Mouse (Mus musculus) testis, postnatal 10 days (tissue): ENCODE data around the gene H2-Eb1.

Source experiments
- DNase-seq: peaks from one replicate; pipeline ENCODE4 v3.0.0; 2021; ENCODE audit warnings: low spot score

The H2-Eb1 gene

DNA sequence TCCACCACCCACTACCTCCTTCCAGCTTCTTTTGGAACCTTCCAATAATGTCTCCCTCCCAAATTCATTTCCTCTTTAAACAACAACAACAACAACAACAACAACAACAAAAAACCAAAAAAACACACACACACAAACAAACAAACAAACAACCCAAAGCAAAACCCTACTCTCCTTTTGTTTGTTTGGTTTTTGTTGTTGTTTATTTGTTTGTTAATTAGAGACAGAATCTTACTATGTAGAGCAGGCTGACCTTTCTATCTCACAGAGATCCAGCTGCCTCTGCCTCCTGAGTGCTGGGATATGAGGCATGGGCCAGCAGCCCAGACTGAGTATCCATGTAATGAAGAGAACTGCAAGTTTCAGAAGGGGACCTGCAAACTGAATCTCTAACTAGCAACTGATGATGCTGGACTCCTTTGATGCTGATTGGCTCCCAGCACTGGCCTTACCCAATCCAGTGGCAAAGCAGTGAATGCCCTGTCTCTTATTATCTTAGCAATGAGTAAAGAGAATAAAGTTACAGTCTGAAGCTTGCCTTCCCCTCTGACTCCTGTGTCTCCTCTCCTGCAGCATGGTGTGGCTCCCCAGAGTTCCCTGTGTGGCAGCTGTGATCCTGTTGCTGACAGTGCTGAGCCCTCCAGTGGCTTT lies at the start of gene H2-Eb1:
TSS of gene H2-Eb1 (plus strand) at position 488 of the 651 bp plus-strand sequence.
- DNase-seq = peak; percentile 87

- no peak for DNase-seq
Measured at GRCm38 (mm10) chr17:34256501-34256900, 49.2 kb upstream of the H2-Eb1 start.

DNA sequence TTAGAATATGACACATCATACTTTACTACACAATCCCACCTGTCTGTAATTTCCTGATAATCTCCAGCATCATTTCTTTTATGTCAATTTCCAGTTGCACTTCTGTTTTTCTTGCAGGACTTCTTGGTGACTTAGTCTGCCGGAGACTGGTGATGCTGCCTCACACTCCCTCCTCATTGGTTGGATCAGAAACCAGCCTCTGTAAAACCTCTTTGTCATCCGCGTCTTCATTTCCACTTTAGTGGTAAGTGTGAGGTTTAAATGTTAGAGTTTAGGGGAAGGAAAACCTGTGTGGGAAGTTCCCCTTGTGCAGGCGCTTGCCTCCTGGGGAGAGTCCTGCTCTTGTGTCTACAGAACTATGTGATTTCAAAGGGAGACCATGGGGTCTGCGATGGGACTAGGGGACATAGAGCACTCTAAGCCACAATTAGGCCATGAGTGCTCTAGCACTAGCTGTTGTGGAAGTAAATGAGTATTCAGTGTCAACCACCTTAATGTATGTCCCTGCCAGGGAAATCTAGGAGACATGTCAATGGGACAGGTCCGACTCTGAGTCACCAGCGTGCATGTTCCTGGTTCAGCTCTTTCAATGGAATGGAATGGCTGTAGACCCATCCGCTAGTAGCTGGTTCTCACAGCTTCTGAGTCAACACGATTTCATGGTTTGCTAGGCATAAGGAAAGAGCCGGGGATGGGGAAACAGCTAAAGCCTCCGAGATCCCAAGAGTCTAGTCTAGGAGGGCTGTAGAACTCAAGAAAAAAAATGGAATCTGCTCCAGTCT lies 47.9 kb upstream of the H2-Eb1 start, which contains the start of gene H2-Ab1:
TSS of gene H2-Ab1 (plus strand) at position 96 of the 782 bp plus-strand sequence.
- peak; percentile 88 for DNase-seq

GRCm38 (mm10) chr17:34260551-34260950 lies 45.1 kb upstream of the H2-Eb1 start:
- no peak for DNase-seq

DNA sequence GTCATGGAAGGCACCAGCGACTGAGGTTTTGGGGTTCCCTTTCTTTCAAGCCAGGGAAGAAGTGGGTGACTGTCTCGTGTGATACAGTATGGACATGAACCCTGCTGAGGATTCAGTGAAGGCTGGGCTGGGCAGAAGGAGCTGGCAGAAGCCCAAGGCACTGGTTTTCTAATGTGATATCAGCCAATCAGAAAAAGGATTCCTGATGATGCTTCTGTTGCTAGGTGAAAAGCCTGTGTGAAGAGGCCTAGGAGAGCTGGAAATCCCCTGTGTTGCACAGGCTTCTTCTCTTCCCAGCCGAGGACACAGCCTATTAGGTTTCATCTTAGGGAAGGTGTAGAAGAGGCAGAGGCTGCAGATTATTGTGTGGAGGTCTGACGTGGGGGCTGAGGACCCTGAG lies 44.2 kb upstream of the H2-Eb1 start:
- DNase-seq = peak; percentile 86

- DNase-seq = peak; percentile 74
Measured at GRCm38 (mm10) chr17:34263068-34263467, 42.6 kb upstream of the H2-Eb1 start.

- no peak for DNase-seq
Measured at GRCm38 (mm10) chr17:34263811-34264371, 41.8 kb upstream of the H2-Eb1 start.

DNA sequence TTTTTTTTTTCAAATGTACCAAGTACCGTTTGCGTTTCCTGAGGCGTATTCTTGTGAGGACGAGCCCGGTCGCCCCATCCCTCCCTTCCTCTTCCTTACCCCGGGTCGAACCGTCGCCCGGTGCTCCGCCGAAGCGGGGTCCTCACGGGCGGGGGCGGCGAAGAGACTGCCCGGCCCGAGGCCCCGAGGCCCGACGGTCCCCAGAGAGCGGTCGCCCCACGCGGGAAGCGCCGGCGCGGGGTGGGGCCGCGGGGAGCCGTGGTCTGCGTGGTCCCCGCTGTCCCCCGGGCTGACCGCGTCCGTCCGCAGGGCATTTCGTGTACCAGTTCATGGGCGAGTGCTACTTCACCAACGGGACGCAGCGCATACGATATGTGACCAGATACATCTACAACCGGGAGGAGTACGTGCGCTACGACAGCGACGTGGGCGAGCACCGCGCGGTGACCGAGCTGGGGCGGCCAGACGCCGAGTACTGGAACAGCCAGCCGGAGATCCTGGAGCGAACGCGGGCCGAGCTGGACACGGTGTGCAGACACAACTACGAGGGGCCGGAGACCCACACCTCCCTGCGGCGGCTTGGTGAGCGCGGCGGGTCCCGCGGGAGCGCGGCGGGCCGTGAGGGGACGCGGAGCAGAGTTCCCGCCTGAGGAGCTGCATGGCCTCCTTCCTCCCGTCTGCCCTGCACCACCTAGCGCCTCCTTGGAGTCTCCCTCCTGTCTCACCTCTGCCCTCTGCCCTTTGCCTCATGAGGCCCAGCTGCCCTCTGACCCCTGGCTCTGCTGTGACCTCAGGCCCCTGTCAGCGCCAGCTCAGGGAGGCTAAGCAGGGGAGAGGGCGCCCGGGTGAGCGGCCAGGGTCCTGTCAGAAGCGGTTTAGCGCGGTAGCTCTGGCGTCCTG lies 41.0 kb upstream of the H2-Eb1 start:
- DNase-seq = peak; percentile 49

GRCm38 (mm10) chr17:34268262-34268661 lies 37.4 kb upstream of the H2-Eb1 start:
- DNase-seq = no peak

GRCm38 (mm10) chr17:34268748-34269147 lies 36.9 kb upstream of the H2-Eb1 start:
- DNase-seq = no peak

GRCm38 (mm10) chr17:34269817-34270216 lies 35.9 kb upstream of the H2-Eb1 start:
- no peak for DNase-seq

GRCm38 (mm10) chr17:34270230-34270629 lies 35.4 kb upstream of the H2-Eb1 start:
- DNase-seq = no peak

GRCm38 (mm10) chr17:34270940-34271339 lies 34.7 kb upstream of the H2-Eb1 start:
- DNase-seq = no peak

GRCm38 (mm10) chr17:34272102-34272501 lies 33.6 kb upstream of the H2-Eb1 start:
- no peak for DNase-seq

GRCm38 (mm10) chr17:34280499-34281038 lies 25.1 kb upstream of the H2-Eb1 start:
- no peak for DNase-seq

DNA sequence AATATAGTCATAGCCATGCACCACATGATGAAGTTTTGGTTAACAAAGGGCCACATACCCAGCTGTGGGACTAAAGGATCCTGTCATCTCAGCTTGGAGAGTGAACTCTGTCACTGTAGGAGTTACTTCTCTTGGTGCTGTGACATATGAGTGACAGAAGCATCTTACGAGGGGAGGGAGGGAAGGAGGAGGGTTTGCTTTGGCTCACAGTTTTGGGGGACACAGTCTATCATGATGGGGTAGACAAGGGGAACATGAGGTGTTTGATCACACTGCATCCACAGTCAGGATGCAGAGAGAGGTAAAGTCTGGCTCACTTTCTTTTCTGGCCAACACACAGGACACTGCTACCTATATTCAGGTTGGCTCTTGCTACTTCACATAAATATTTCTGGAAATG lies 23.8 kb upstream of the H2-Eb1 start:
- DNase-seq = no peak

- DNase-seq = no peak
Measured at GRCm38 (mm10) chr17:34285371-34285770, 20.3 kb upstream of the H2-Eb1 start.

DNA sequence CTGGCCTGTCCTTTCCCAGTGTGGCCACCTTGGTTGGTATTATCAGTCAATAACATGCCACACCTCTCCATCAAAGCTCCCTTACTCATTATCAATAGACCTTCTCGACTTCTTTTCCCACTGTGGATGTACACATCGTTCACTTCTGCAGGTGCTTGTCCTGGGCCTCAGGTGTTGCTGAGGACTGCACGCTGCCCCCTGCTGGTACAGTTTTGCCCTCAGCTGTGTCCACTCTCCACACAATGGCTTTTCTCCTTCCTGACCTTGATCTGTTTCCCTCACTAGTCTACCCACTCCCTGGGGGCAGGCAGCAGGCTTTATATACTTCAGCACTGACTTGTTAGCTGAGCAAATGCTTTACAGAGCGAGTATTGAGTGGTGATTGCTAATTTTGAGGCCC lies 19.8 kb upstream of the H2-Eb1 start:
- peak; percentile 64 for DNase-seq

DNA sequence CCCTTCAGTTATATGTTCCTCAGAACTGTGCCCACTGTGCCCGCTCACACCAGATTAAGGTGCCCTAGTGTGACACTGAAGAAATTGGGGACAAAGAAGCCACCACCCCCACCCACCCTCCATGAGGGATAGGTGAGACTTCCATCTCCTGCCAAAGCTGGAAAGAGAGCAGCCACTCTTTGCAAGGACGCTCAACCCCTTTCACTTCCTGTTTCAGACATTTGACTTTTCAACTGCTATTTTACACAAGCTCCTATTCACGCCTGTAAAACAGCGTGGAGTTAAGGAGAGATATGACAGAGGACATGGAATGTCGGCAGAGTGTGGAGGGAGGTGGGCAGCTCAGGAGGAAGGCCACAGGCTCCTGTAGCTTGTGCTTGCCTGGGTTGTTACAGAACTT lies 19.2 kb upstream of the H2-Eb1 start:
- DNase-seq = no peak

GRCm38 (mm10) chr17:34286999-34287398 lies 18.7 kb upstream of the H2-Eb1 start:
- DNase-seq = no peak

- DNase-seq = peak; percentile 76
Measured at GRCm38 (mm10) chr17:34287648-34288047, 18.0 kb upstream of the H2-Eb1 start, which contains the start of gene H2-Aa. Gene H2-Aa, minus strand, starts transcription at chr17:34287823.

- DNase-seq = no peak
Measured at GRCm38 (mm10) chr17:34288131-34288530, 17.5 kb upstream of the H2-Eb1 start.
